Mouse (Mus musculus) forebrain, embryonic 11.5 days (tissue): ENCODE measurements around the gene Cyb5r1. TPM values are rescaled to one million over a fixed set of nuclear protein-coding genes. Genes with fewer than 3 reads are reported as not detected.
A peak's percentile ranks its signal among the peaks of the same experiment; 100 is the strongest.

Experiments used
- ATAC-seq: fragments of 200-750 bp; cut with Nextera tagmentation; replicated peaks from 2 replicates; pipeline ENCODE4 v1.8.0; 2017; ENCODE audit warnings: moderate TSS enrichment; ENCODE audit not compliant: low FRiP score
- DNase-seq: peaks from one replicate; pipeline ENCODE4 v3.0.0-alpha.2; 2017; ENCODE audit warnings: low spot score
- H3K27ac ChIP-seq: fragments of 300-500 bp; sonication (generic); 2 replicates; pipeline ENCODE4 v1.5.1; 2014; ENCODE audit warnings: low read depth, low read length
- H3K27me3 ChIP-seq: fragments of 300-500 bp; sonication (generic); 2 replicates; pipeline ENCODE4 v1.6.1; 2014; ENCODE audit warnings: mild to moderate bottlenecking, low read length, mixed read lengths; ENCODE audit not compliant: control insufficient read depth, insufficient read depth
- H3K36me3 ChIP-seq: fragments of 300-500 bp; sonication (generic); 2 replicates; pipeline ENCODE4 v1.6.1; 2014; ENCODE audit warnings: mild to moderate bottlenecking, low read length, moderate library complexity, mixed read lengths; ENCODE audit not compliant: control insufficient read depth, insufficient read depth
- H3K4me1 ChIP-seq: fragments of 300-500 bp; sonication (generic); replicated peaks from 2 replicates; pipeline ENCODE4 v1.6.1; 2014; ENCODE audit warnings: low read length, mixed read lengths; ENCODE audit not compliant: control insufficient read depth, insufficient read depth
- H3K4me2 ChIP-seq: fragments of 300-500 bp; sonication (generic); 2 replicates; pipeline ENCODE4 v1.6.1; 2014; ENCODE audit warnings: low read depth, mild to moderate bottlenecking, low read length, moderate library complexity, mixed read lengths; ENCODE audit not compliant: severe bottlenecking
- H3K4me3 ChIP-seq: fragments of 300-500 bp; sonication (generic); 2 replicates; pipeline ENCODE4 v1.5.1; 2014; ENCODE audit warnings: low read depth, low read length
- H3K9ac ChIP-seq: fragments of 300-500 bp; sonication (generic); 2 replicates; pipeline ENCODE4 v1.6.1; 2014; ENCODE audit warnings: low read length
- H3K9me3 ChIP-seq: fragments of 300-500 bp; sonication (generic); 2 replicates; pipeline ENCODE4 v1.6.1; 2016; ENCODE audit warnings: low read length, mixed read lengths; ENCODE audit not compliant: control insufficient read depth
- WGBS: fragments of 180-500 bp; shearing (Covaris S2); extraction: QIAGEN DNeasy Blood & Tissue Kit; methylation state at CpG from one replicate; pipeline ENCODE4 v1.1.7; 2014; 5-methylcytosine and 5-hydroxymethylcytosine counted together
- polyA plus RNA-seq: library from polyadenylated mRNA; unstranded; fragments of >200 nt; fragmentation: Nextera tagmentation; extraction: Ambion mirVana; gene quantifications from 2 replicates; pipeline ENCODE4 v1.2.1, GENCODE M21; 2014

Cyb5r1 gene
- polyA plus RNA-seq, 1 experiment from 2014 or later, result 25.8 TPM

- DNase-seq, result no peak
- Histone ChIP-seq H3K27me3 (no peaks in the 10 kb centered on the region), H3K4me2 (peak overlapping the region; percentile 84), H3K27ac (no peak overlapping the region), H3K4me3 (peak overlapping the region; percentile 56), H3K9ac (peak overlapping the region; percentile 73), H3K4me1 (0 out of 2 replicates have a peak, but pooled peaks cover 2% of the 10 kb centered on the region), H3K36me3 (no peaks in the 10 kb centered on the region), H3K9me3 (no peaks in the 10 kb centered on the region)
- WGBS, result 42% methylated on average over 8 of the region's 8 CpGs
- ATAC-seq, result peak; percentile 14; the same call in 1 of the 2 replicates
Observed at GRCm38 (mm10) chr1:134406414-134406771, 1.0 kb downstream of the Cyb5r1 start.

GRCm38 (mm10) chr1:134408080-134408479 is 2.7 kb downstream of the Cyb5r1 start:
- 83% methylated on average over 8 of the region's 8 CpGs for WGBS
- H3K4me2 ChIP-seq, result no peak overlapping the region
- no peak for ATAC-seq
- H3K27ac ChIP-seq, result no peak overlapping the region
- H3K9ac ChIP-seq, result no peak overlapping the region
- no peaks in the 10 kb centered on the region for H3K36me3 ChIP-seq
- H3K4me3 ChIP-seq, result no peak overlapping the region
- no peak for DNase-seq
- no peaks in the 10 kb centered on the region for H3K9me3 ChIP-seq
- 0 out of 2 replicates have a peak, but pooled peaks cover 2% of the 10 kb centered on the region for H3K4me1 ChIP-seq
- no peaks in the 10 kb centered on the region for H3K27me3 ChIP-seq

- H3K9ac ChIP-seq, result no peak overlapping the region
Observed at GRCm38 (mm10) chr1:134411706-134412629, 6.6 kb downstream of the Cyb5r1 start.

DNA sequence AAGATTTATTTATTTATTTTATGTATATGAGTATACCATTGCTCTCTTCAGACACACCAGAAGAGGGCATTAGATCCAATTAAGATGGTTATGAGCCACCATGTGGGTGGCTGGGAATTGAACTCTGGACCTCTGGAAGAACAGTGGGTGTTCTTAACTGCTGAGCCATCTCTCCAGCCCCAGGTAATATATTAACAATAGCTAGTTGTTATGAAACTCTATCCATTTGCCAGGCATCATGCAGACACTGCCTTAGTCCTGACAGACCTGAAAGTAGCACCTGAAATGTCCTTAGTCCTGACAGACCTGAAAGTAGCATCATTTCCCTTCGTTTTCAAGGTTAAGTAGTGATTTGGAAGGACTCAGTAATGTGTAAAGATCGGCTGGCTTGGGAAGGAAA is 8.7 kb downstream of the Cyb5r1 start:
- H3K4me3 ChIP-seq, result no peak overlapping the region
- H3K4me2 ChIP-seq, result no peak overlapping the region
- DNase-seq (no peak), ATAC-seq (no peak)
- H3K36me3 ChIP-seq, result no peaks in the 10 kb centered on the region
- no peaks in the 10 kb centered on the region for H3K27me3 ChIP-seq
- peaks cover 9% of the 10 kb centered on the region; the same call in 1 of the 2 replicates for H3K4me1 ChIP-seq
- WGBS, result 54% methylated on average over 2 of the region's 2 CpGs
- H3K9ac ChIP-seq, result no peak overlapping the region
- no peak overlapping the region for H3K27ac ChIP-seq
- no peaks in the 10 kb centered on the region for H3K9me3 ChIP-seq

More at GRCm38 (mm10) chr1:134411706-134412629, 6.6 kb downstream of the Cyb5r1 start:
- H3K9me3 ChIP-seq, result no peaks in the 10 kb centered on the region
- no peak overlapping the region for H3K4me2 ChIP-seq
- 93% methylated on average over 9 of the region's 9 CpGs for WGBS
- H3K36me3 ChIP-seq, result no peaks in the 10 kb centered on the region
- no peak overlapping the region for H3K4me3 ChIP-seq
- H3K27ac ChIP-seq, result no peak overlapping the region
- DNase-seq (no peak), ATAC-seq (no peak)
- no peaks in the 10 kb centered on the region for H3K27me3 ChIP-seq
- H3K4me1 ChIP-seq, result peaks cover 7% of the 10 kb centered on the region; the same call in 1 of the 2 replicates

DNA sequence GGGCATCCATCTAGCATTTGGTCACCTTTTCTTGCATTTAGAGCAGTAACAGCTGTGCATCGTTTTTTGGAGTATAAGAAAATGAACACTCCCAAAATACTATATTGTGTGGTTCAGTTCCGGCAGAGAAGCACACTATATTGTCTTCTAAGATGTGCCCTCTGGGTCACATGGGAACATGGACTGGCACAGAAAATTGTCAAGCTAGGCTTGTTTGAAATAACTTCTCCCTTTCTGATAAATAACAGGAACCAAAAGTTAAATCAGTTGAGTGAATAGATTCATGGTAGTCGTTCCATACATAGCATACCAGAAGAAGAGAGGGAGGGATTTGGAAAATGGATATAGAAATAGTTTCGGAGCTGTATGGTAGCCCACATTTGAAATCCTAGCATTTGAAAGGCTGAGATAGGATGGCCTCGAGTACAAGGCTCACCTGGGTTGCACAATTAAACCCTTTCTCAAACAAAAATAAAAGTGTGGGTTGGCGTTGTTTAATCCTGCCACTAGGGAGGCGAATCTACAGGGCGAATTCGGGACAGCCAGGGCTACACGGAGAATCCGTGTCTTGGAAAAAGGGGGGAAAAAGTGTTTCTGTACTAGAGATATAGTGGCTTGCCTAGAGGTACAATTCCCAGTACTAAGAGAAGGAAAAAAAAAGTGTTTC is 9.3 kb downstream of the Cyb5r1 start:
- H3K27ac ChIP-seq, result peak overlapping the region; percentile 76
- H3K9me3 ChIP-seq, result no peaks in the 10 kb centered on the region
- DNase-seq, result no peak
- H3K4me1 ChIP-seq, result peaks cover 11% of the 10 kb centered on the region; the same call in 1 of the 2 replicates
- H3K27me3 ChIP-seq, result no peaks in the 10 kb centered on the region
- peak overlapping the region; percentile 46 for H3K4me2 ChIP-seq
- 14% methylated on average over 11 of the region's 11 CpGs for WGBS
- peak; percentile 29 for ATAC-seq
- H3K4me3 ChIP-seq, result peak overlapping the region; percentile 88
- peak overlapping the region; percentile 90; the same call in 1 of the 2 replicates for H3K9ac ChIP-seq
- H3K36me3 ChIP-seq, result no peaks in the 10 kb centered on the region

DNA sequence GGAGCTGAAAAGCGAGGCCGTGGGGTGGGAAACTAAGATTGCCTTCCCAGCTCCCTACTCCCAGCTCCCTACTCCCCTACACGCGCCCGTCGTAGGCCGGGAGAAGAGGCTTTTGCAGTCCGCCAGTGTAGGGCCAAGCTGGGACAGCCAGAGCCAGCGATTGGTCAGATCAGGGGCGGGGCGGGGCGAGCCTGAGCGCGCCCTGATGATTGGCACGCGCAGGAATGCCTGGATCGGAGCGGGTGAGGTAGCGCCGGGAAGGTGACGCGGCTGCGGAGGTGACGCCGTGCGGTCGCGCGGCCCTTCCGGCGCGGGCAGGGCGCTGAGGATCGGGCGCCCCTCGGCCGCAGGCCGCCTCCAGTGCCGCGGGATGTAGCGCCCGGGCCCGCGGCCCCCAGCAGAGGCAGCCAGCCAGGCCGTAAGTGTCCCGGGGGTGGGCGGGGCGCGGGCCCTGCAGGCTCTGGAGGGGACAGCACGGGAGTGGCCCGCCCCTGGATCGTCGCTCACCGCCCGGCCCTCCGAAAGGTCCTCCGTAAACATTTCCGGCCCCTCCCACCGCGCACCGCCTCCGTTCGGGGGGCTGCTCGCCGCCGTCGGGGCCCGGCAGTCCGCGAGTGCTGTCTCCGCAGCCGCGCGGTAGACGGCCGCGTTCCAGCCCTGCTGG is 9.9 kb downstream of the Cyb5r1 start, which contains the start of gene Adipor1:
Gene Adipor1, plus strand, starts transcription at position 211 of the 664 bp plus-strand sequence.
- H3K4me3 ChIP-seq, result peak within 1 kb of the TSS; percentile 88
- DNase-seq (peak; percentile 99), ATAC-seq (peak; percentile 99)
- H3K27me3 ChIP-seq, result no peaks in the 10 kb centered on the region
- 0% methylated on average over 68 of the region's 77 CpGs for WGBS
- H3K4me1 ChIP-seq, result peaks cover 11% of the 10 kb centered on the region; the same call in 1 of the 2 replicates
- H3K4me2 ChIP-seq, result peak within 1 kb of the TSS; percentile 73
- H3K36me3 ChIP-seq, result no peaks in the 10 kb centered on the region
- no peaks in the 10 kb centered on the region for H3K9me3 ChIP-seq
- peak within 1 kb of the TSS; percentile 76 for H3K27ac ChIP-seq
- peak within 1 kb of the TSS; percentile 90 for H3K9ac ChIP-seq

DNA sequence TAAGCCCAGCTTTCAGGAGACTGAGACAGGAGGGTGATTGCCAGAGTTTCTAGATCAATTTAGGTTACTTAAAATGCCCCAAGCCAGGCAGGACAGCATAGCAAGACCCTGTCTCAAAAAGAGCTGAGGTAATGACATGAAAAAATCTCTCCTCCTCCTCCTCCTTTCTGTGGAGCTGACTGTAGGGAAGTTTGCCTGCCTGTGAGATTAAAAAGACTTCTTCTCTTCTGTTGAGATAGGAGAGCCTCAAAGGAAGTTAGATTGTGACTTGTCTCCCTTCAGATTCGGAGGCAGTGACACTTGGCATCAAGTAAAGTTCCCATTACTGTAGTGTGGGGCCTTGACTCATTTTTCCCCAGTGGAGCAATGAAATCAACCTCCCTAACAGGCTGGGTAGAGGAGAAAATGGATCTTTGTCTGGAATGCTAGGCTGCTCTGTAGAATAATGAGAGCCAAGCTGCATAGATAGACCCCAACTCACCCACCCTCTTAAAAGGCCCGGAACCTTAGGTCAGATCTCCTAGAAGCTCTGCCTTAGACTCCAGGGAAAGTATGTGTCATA is 13.1 kb downstream of the Cyb5r1 start:
- ATAC-seq, result no peak
- H3K4me1 ChIP-seq, result peaks cover 11% of the 10 kb centered on the region; the same call in 1 of the 2 replicates
- H3K4me3 ChIP-seq, result no peak overlapping the region
- no peaks in the 10 kb centered on the region for H3K27me3 ChIP-seq
- WGBS, result 93% methylated on average over 2 of the region's 2 CpGs
- H3K9ac ChIP-seq, result no peak overlapping the region
- no peak for DNase-seq
- no peaks in the 10 kb centered on the region for H3K9me3 ChIP-seq
- H3K27ac ChIP-seq, result no peak overlapping the region
- no peak overlapping the region for H3K4me2 ChIP-seq
- H3K36me3 ChIP-seq, result no peaks in the 10 kb centered on the region

DNA sequence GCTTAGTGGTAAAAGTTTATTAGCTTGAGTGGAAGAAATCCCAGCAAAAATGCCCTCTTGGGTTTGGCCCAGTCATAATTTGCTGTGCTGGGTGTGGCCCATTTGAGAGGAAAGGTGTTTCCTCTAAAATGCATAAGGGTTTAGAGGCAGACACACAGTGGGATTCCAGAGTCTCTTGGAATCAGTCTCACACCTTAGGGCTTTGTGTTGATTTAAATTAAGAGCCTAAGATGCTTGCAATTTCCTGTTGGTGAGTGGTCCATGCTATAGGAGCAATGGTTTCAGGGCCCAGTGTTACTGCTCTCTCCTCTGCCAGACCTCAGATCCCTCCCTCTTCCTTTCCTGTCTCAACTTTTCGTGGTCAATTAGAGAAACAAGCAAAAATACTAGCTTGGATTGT is 13.8 kb downstream of the Cyb5r1 start:
- Histone ChIP-seq H3K4me2 (no peak overlapping the region), H3K27me3 (no peaks in the 10 kb centered on the region), H3K4me1 (peaks cover 11% of the 10 kb centered on the region; the same call in 1 of the 2 replicates), H3K27ac (no peak overlapping the region), H3K9me3 (no peaks in the 10 kb centered on the region), H3K9ac (no peak overlapping the region), H3K36me3 (no peaks in the 10 kb centered on the region; the same call in 1 of the 2 replicates), H3K4me3 (no peak overlapping the region)
- 72% methylated on average over 1 of the region's 1 CpGs for whole genome bisulfite sequencing
- DNase-seq, result no peak
- ATAC-seq, result no peak
